Mouse (Mus musculus) right cerebral cortex, postnatal 4 days (tissue): ENCODE results near the gene Rgmb.

ENCODE experiments used
- DNase-seq: peaks from one replicate; pipeline ENCODE4 v3.0.0-alpha.2; 2022

The Rgmb gene

GRCm38 (mm10) chr17:15774565-15775215, 56.1 kb downstream of the Rgmb start:
- DNase-seq: no peak

- DNase-seq: no peak
These were observed 56.9 kb downstream of the Rgmb start for GRCm38 (mm10) chr17:15773956-15774355.

GRCm38 (mm10) chr17:15769081-15769724, 61.6 kb downstream of the Rgmb start:
- no peak for DNase-seq

GRCm38 (mm10) chr17:15761191-15761590, 69.6 kb downstream of the Rgmb start:
- no peak for DNase-seq
